Mouse (Mus musculus) MEL (cell line): ENCODE measurements around the gene Adcy7. TPM values are rescaled to one million over a fixed set of nuclear protein-coding genes. Genes with fewer than 3 reads are reported as not detected.

ENCODE experiments used
- DNase-seq: peaks from one replicate; pipeline ENCODE4 v3.0.0; 2011; ENCODE audit warnings: low read depth, low spot score
- H3K27ac ChIP-seq: 2 replicates; pipeline ENCODE4 v1.5.1; 2012; ENCODE audit warnings: low read depth, mild to moderate bottlenecking, control low read depth, low read length, moderate library complexity; ENCODE audit not compliant: control insufficient read depth
- H3K27me3 ChIP-seq, 2 experiments: fragments of 150-350 bp in 1 of 2; sonication (generic) in 1 of 2; 2 replicates each; pipeline ENCODE4 v1.6.1; 2012; ENCODE audit warnings: low read length in 2 of 2, mild to moderate bottlenecking in 2 of 2, improper control_type of control experiment in 1 of 2, moderate library complexity in 1 of 2; ENCODE audit not compliant: insufficient read depth in 2 of 2, control insufficient read depth in 1 of 2
- H3K36me3 ChIP-seq, 2 experiments: 2 replicates each; pipeline ENCODE4 v1.6.1; 2012 to 2014; ENCODE audit warnings: low read length in 2 of 2, improper control_type of control experiment in 1 of 2, inconsistent platforms in 1 of 2, mild to moderate bottlenecking in 1 of 2; ENCODE audit not compliant: insufficient read depth in 2 of 2, control insufficient read depth in 1 of 2
- H3K4me1 ChIP-seq, 2 experiments: fragments of 150-350 bp in 1 of 2; sonication (generic) in 1 of 2; 2 replicates each; pipeline ENCODE4 v1.6.1; 2012; ENCODE audit warnings: low read length in 2 of 2, improper control_type of control experiment in 1 of 2, mild to moderate bottlenecking in 1 of 2; ENCODE audit not compliant: insufficient read depth in 2 of 2, control insufficient read depth in 1 of 2
- H3K4me3 ChIP-seq, 2 experiments: fragments of 150-350 bp in 1 of 2; sonication (generic) in 1 of 2; 2 replicates each; pipeline ENCODE4 v1.5.1; 2012; ENCODE audit warnings: low read depth in 2 of 2, low read length in 2 of 2, mild to moderate bottlenecking in 2 of 2, moderate library complexity in 2 of 2, control low read depth in 1 of 2, improper control_type of control experiment in 1 of 2; ENCODE audit not compliant: control insufficient read depth in 1 of 2, insufficient read depth in 1 of 2
- H3K79me2 ChIP-seq: 2 replicates; pipeline ENCODE4 v1.6.1; 2012; ENCODE audit warnings: mild to moderate bottlenecking, low read length, moderate library complexity; ENCODE audit not compliant: control insufficient read depth, poor library complexity, insufficient read depth
- H3K9ac ChIP-seq: 2 replicates; pipeline ENCODE4 v1.6.1; 2012; ENCODE audit warnings: low read depth, mild to moderate bottlenecking, control low read depth, low read length, moderate library complexity; ENCODE audit not compliant: control insufficient read depth, poor library complexity, severe bottlenecking
- H3K9me3 ChIP-seq: fragments of 150-350 bp; sonication (generic); replicated peaks from 2 replicates; pipeline ENCODE4 v1.6.1; 2012; ENCODE audit warnings: mild to moderate bottlenecking, low read length, improper control_type of control experiment, moderate library complexity; ENCODE audit not compliant: insufficient read depth
- BHLHE40 ChIP-seq: IDR thresholded peaks from 2 replicates; pipeline ENCODE4 v1.6.1; 2012; ENCODE audit warnings: low read depth, mild to moderate bottlenecking, inconsistent platforms, low read length, improper control_type of control experiment, borderline replicate concordance
- CHD1 ChIP-seq: IDR thresholded peaks from 2 replicates; pipeline ENCODE4 v1.6.1; 2012; ENCODE audit warnings: low read depth, mild to moderate bottlenecking, inconsistent platforms, low read length, improper control_type of control experiment
- CTCF ChIP-seq, 3 experiments: IDR thresholded peaks in 2 of 3; conservative IDR thresholded peaks in 1 of 3; 2 replicates each; pipeline ENCODE4 v1.5.1; 2011 to 2012; ENCODE audit warnings: low read length in 3 of 3, low read depth in 2 of 3, mild to moderate bottlenecking in 2 of 3, improper control_type of control experiment in 1 of 3, inconsistent platforms in 1 of 3, mixed read lengths in 1 of 3, moderate library complexity in 1 of 3; ENCODE audit not compliant: control insufficient read depth in 1 of 3, insufficient read depth in 1 of 3, poor library complexity in 1 of 3, severe bottlenecking in 1 of 3
- E2F4 ChIP-seq: IDR thresholded peaks from 2 replicates; pipeline ENCODE4 v1.6.1; 2011; ENCODE audit warnings: low read depth, low read length, improper control_type of control experiment, borderline replicate concordance
- ELF1 ChIP-seq: IDR thresholded peaks from 2 replicates; pipeline ENCODE4 v1.6.1; 2014; ENCODE audit warnings: low read depth, mild to moderate bottlenecking, inconsistent platforms, low read length, improper control_type of control experiment, moderate library complexity
- EP300 ChIP-seq, 2 experiments: IDR thresholded peaks; 2 replicates each; pipeline ENCODE4 v1.6.1; 2011; ENCODE audit warnings: improper control_type of control experiment in 2 of 2, low read length in 2 of 2, low read depth in 1 of 2, mild to moderate bottlenecking in 1 of 2
- ETS1 ChIP-seq: IDR thresholded peaks from 2 replicates; pipeline ENCODE4 v1.6.1; 2012; ENCODE audit warnings: low read depth, mild to moderate bottlenecking, inconsistent platforms, low read length, improper control_type of control experiment, moderate library complexity
- GABPA ChIP-seq: IDR thresholded peaks from 2 replicates; pipeline ENCODE4 v1.6.1; 2012; ENCODE audit warnings: low read depth, mild to moderate bottlenecking, inconsistent platforms, low read length, improper control_type of control experiment, moderate library complexity
- GATA1 ChIP-seq: IDR thresholded peaks from 2 replicates; pipeline ENCODE4 v1.6.1; 2011; ENCODE audit warnings: low read depth, low read length, improper control_type of control experiment
- HCFC1 ChIP-seq: IDR thresholded peaks from 2 replicates; pipeline ENCODE4 v1.6.1; 2012; ENCODE audit warnings: low read depth, mild to moderate bottlenecking, inconsistent platforms, low read length, improper control_type of control experiment, moderate library complexity
- MAFK ChIP-seq: IDR thresholded peaks from 2 replicates; pipeline ENCODE4 v1.6.1; 2011; ENCODE audit warnings: low read depth, mild to moderate bottlenecking, low read length, improper control_type of control experiment, borderline replicate concordance
- MAX ChIP-seq: IDR thresholded peaks from 2 replicates; pipeline ENCODE4 v1.6.1; 2011; ENCODE audit warnings: low read length, improper control_type of control experiment
- MEF2A ChIP-seq: IDR thresholded peaks from 2 replicates; pipeline ENCODE4 v1.6.1; 2014; ENCODE audit warnings: low read depth, mild to moderate bottlenecking, inconsistent platforms, low read length, improper control_type of control experiment; ENCODE audit not compliant: poor library complexity, insufficient replicate concordance, severe bottlenecking; ENCODE audit errors: extremely low read depth
- MYB ChIP-seq: IDR thresholded peaks from 2 replicates; pipeline ENCODE4 v1.6.1; 2011; ENCODE audit warnings: mild to moderate bottlenecking, low read depth, low read length, improper control_type of control experiment
- NRF1 ChIP-seq: IDR thresholded peaks from 2 replicates; pipeline ENCODE4 v1.6.1; 2014; ENCODE audit warnings: low read depth, mild to moderate bottlenecking, inconsistent platforms, low read length, improper control_type of control experiment, moderate library complexity; ENCODE audit not compliant: poor library complexity, insufficient read depth, severe bottlenecking
- POLR2A ChIP-seq, 2 experiments: IDR thresholded peaks; 2 replicates each; pipeline ENCODE4 v1.6.1; 2011 to 2012; ENCODE audit warnings: low read length in 2 of 2, mild to moderate bottlenecking in 2 of 2, control low read depth in 1 of 2, improper control_type of control experiment in 1 of 2, low read depth in 1 of 2, moderate library complexity in 1 of 2; ENCODE audit not compliant: control insufficient read depth in 1 of 2, insufficient read depth in 1 of 2, poor library complexity in 1 of 2
- POLR2AphosphoS5 ChIP-seq: IDR thresholded peaks from 2 replicates; pipeline ENCODE4 v1.6.1; 2012; ENCODE audit warnings: low read depth, borderline replicate concordance, mild to moderate bottlenecking, inconsistent platforms, low read length, moderate library complexity, mixed read lengths
- RCOR1 ChIP-seq: IDR thresholded peaks from 2 replicates; pipeline ENCODE4 v1.6.1; 2012; ENCODE audit warnings: low read depth, mild to moderate bottlenecking, inconsistent platforms, low read length, improper control_type of control experiment
- SIN3A ChIP-seq: IDR thresholded peaks from 2 replicates; pipeline ENCODE4 v1.6.1; 2012; ENCODE audit warnings: low read length, improper control_type of control experiment, inconsistent platforms
- SMC3 ChIP-seq: IDR thresholded peaks from 2 replicates; pipeline ENCODE4 v1.6.1; 2011; ENCODE audit warnings: low read depth, low read length, improper control_type of control experiment
- TAL1 ChIP-seq: IDR thresholded peaks from 2 replicates; pipeline ENCODE4 v1.6.1; 2012; ENCODE audit warnings: mild to moderate bottlenecking, inconsistent platforms, low read length, moderate library complexity, mixed read lengths
- TBP ChIP-seq: IDR thresholded peaks from 2 replicates; pipeline ENCODE4 v1.8.0; 2011; ENCODE audit warnings: low read depth, low read length, improper control_type of control experiment
- UBTF ChIP-seq: IDR thresholded peaks from 2 replicates; pipeline ENCODE4 v1.6.1; 2012; ENCODE audit warnings: low read depth, mild to moderate bottlenecking, inconsistent platforms, low read length, improper control_type of control experiment, moderate library complexity, borderline replicate concordance; ENCODE audit not compliant: insufficient read depth
- USF2 ChIP-seq, 2 experiments: IDR thresholded peaks; 2 replicates each; pipeline ENCODE4 v1.6.1; 2011 to 2012; ENCODE audit warnings: improper control_type of control experiment in 2 of 2, low read length in 2 of 2, borderline replicate concordance in 1 of 2, inconsistent platforms in 1 of 2, low read depth in 1 of 2, mild to moderate bottlenecking in 1 of 2; ENCODE audit not compliant: insufficient read depth in 1 of 2
- ZC3H11A ChIP-seq: IDR thresholded peaks from 2 replicates; pipeline ENCODE4 v1.6.1; 2012; ENCODE audit warnings: low read depth, mild to moderate bottlenecking, inconsistent platforms, low read length, improper control_type of control experiment
- ZKSCAN1 ChIP-seq: IDR thresholded peaks from 2 replicates; pipeline ENCODE4 v1.6.1; 2012; ENCODE audit warnings: low read depth, mild to moderate bottlenecking, inconsistent platforms, low read length, improper control_type of control experiment, moderate library complexity
- ZMIZ1 ChIP-seq: IDR thresholded peaks from 2 replicates; pipeline ENCODE4 v1.6.1; 2012; ENCODE audit warnings: low read depth, mild to moderate bottlenecking, inconsistent platforms, low read length, improper control_type of control experiment, moderate library complexity
- ZNF384 ChIP-seq: IDR thresholded peaks from 2 replicates; pipeline ENCODE4 v1.6.1; 2012; ENCODE audit warnings: low read depth, mild to moderate bottlenecking, inconsistent platforms, low read length, improper control_type of control experiment
- polyA plus RNA-seq, 2 experiments: library from polyadenylated mRNA; stranded (reverse) in 1 of 2; unstranded in 1 of 2; fragments of >175 nt in 1 of 2; fragments of >200 nt in 1 of 2; gene quantifications; 2 replicates each; pipeline versions ENCODE4 v1.2.1 to v1.2.4; 2012; ENCODE audit warnings: low replicate concordance in 2 of 2, low read depth in 1 of 2; ENCODE audit not compliant: insufficient read length in 2 of 2, insufficient read depth in 1 of 2, missing spikeins in 1 of 2
- total RNA-seq: library from RNA; depleted of rRNA; stranded (reverse); fragments of 300-350 nt; gene quantifications from 2 replicates; pipeline ENCODE4 v1.2.3, GENCODE M21; 2012

Gene Adcy7
- total and polyA plus RNA-seq, 3 experiments: 62.9 to 83.7 TPM; not detected in 1

GRCm38 (mm10) chr8:88312966-88313365 lies 40.8 kb downstream of the Adcy7 start:
- H3K4me3 ChIP-seq: no peak overlapping the region
- no peak for DNase-seq
- no peak overlapping the region for H3K27ac ChIP-seq
- no peaks in the 10 kb centered on the region for H3K9me3 ChIP-seq
- H3K4me1 ChIP-seq: no peaks in the 10 kb centered on the region; a peak in 1 of 4 replicates
- no peaks in the 10 kb centered on the region for H3K27me3 ChIP-seq
- peaks cover 2% of the 10 kb centered on the region; the same call in 1 of the 2 replicates for H3K79me2 ChIP-seq
- H3K36me3 ChIP-seq: peaks cover 0 to 8% of the 10 kb centered on the region in 2 experiments; a peak in 2 of 4 replicates
- H3K9ac ChIP-seq: no peak overlapping the region
- TF ChIP-seq MYB (no peak), CHD1 (no peak), POLR2A (IDR thresholded peaks at IDR 0.05; ENCODE audit: control insufficient read depth in 1 of 2, insufficient read depth in 1 of 2, low read depth in 1 of 2, low read length in 2 of 2, poor library complexity in 1 of 2) (no peak), GABPA (no peak), MAX (no peak), EP300 (IDR thresholded peaks at IDR 0.05; ENCODE audit: low read depth in 1 of 2, low read length in 2 of 2) (no peak), MEF2A (no peak), E2F4 (no peak), CTCF (IDR thresholded peaks at IDR 0.05 in 2 of 3, conservative IDR thresholded peaks at IDR 0.05 in 1 of 3; ENCODE audit: control insufficient read depth in 1 of 3, insufficient read depth in 1 of 3, low read depth in 2 of 3, low read length in 3 of 3, poor library complexity in 1 of 3, severe bottlenecking in 1 of 3) (no peak), NRF1 (no peak), SMC3 (no peak), MAFK (no peak), ETS1 (no peak), ZNF384 (no peak), ZC3H11A (no peak), HCFC1 (no peak), TAL1 (no peak)
- TF ChIP-seq, all 39 proteins: peak for 0

GRCm38 (mm10) chr8:88313991-88314390 lies 41.8 kb downstream of the Adcy7 start:
- no peaks in the 10 kb centered on the region; the same call in 1 of the 2 replicates for H3K79me2 ChIP-seq
- H3K4me3 ChIP-seq: no peak overlapping the region
- no peaks in the 10 kb centered on the region for H3K27me3 ChIP-seq
- DNase-seq: no peak
- TF ChIP-seq USF2 (IDR thresholded peaks at IDR 0.05; ENCODE audit: borderline replicate concordance in 1 of 2, insufficient read depth in 1 of 2, low read depth in 1 of 2, low read length in 2 of 2) (no peak), ELF1 (no peak), TBP (no peak), SIN3A (no peak), BHLHE40 (no peak), SMC3 (no peak), RCOR1 (no peak), GATA1 (no peak), EP300 (IDR thresholded peaks at IDR 0.05; ENCODE audit: low read depth in 1 of 2, low read length in 2 of 2) (no peak), MAX (no peak), GABPA (no peak), UBTF (no peak), ZKSCAN1 (no peak), POLR2AphosphoS5 (no peak), CTCF (IDR thresholded peaks at IDR 0.05 in 2 of 3, conservative IDR thresholded peaks at IDR 0.05 in 1 of 3; ENCODE audit: control insufficient read depth in 1 of 3, insufficient read depth in 1 of 3, low read depth in 2 of 3, low read length in 3 of 3, poor library complexity in 1 of 3, severe bottlenecking in 1 of 3) (no peak), E2F4 (no peak), ZMIZ1 (no peak), ZNF384 (no peak)
- H3K4me1 ChIP-seq: no peaks in the 10 kb centered on the region
- no peak overlapping the region for H3K9ac ChIP-seq
- no peaks in the 10 kb centered on the region for H3K9me3 ChIP-seq
- H3K27ac ChIP-seq: no peak overlapping the region
- H3K36me3 ChIP-seq: peaks cover 0 to 8% of the 10 kb centered on the region in 2 experiments; a peak in 2 of 4 replicates
